Mouse (Mus musculus) liver, embryonic 14.5 days (tissue): ENCODE measurements at regions not wholly inside any gene's neighbourhood (a gene's known extent, or its start where the extent isn't known, plus 50 kb on each side); places are given as distances from the start of the nearest gene placed in this dataset.

Experiments
- CTCF ChIP-seq: IDR thresholded peaks from 2 replicates; pipeline ENCODE4 v1.5.1; 2016; ENCODE audit warnings: antibody characterized with exemption, low read depth, control low read depth
- EP300 ChIP-seq: IDR thresholded peaks from 2 replicates; pipeline ENCODE4 v1.6.1; 2016; ENCODE audit warnings: antibody characterized with exemption, low read depth

- TF ChIP-seq EP300, result no peak
- TF ChIP-seq CTCF, result peak; percentile 52
Observed at GRCm38 (mm10) chr1:151066379-151067128, 73.3 kb upstream of the Hmcn1 start.
